14 mouse cellular contexts compared by ENCODE assay signal in the genomic region with DNA sequence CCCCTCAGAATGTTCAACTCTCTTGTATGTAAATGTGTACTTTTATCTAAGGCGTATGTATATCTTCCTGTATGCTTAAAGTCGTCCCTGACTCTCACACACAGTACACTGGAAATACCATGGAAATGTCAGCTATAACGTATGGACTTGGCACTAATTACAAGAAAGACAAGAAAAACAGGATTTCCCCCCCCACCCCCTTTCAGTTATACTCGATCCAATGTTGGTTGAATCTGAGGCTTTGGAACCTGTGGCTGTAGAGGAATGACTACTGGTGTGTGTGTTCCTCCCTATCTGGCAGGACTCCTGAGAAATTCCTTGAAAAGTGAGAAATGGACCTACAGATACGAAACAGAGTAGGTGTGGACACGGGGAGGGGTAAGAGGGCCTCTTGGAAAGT. TPM values are rescaled to one million over a fixed set of nuclear protein-coding genes. Genes with fewer than 3 reads are reported as not detected.
DNase-seq lines count a peak whose midpoint lies in the region; ATAC-seq lines count a peak whose summit lies in the region.
"Had no signal": no experiment of that assay in that cellular context is flagged by ENCODE, and none has a peak within 500 bp of the region (broad histone marks: within the 10 kb centered on the region; RNA-seq: fewer than 3 reads in every experiment).

No protein-coding gene starts in this region.

- H3K4me2 ChIP-seq in heart, embryonic 11.5 days: no peak overlapping the region
- H3K4me2 ChIP-seq in lung, embryonic 15.5 days: no peak overlapping the region
- no peak overlapping the region for H3K4me2 ChIP-seq in stomach, embryonic 14.5 days (replicated peaks; ENCODE audit: low read depth, low read length)
- H3K4me2 ChIP-seq in liver, embryonic 12.5 days: no peak overlapping the region
- H3K4me2 ChIP-seq: hindbrain, embryonic 13.5 days; liver, embryonic 15.5 days; midbrain, embryonic 11.5 days had no signal

- H3K36me3 ChIP-seq in heart, embryonic 11.5 days (ENCODE audit: control insufficient read depth, insufficient read depth, low read length): no peaks in the 10 kb centered on the region
- no peaks in the 10 kb centered on the region for H3K36me3 ChIP-seq in lung, embryonic 15.5 days
- no peaks in the 10 kb centered on the region for H3K36me3 ChIP-seq in stomach, embryonic 14.5 days (ENCODE audit: control insufficient read depth, insufficient read depth, low read length)
- H3K36me3 ChIP-seq in liver, embryonic 12.5 days: no peaks in the 10 kb centered on the region
- H3K36me3 ChIP-seq: hindbrain, embryonic 13.5 days; liver, embryonic 15.5 days had no signal

- H3K27ac ChIP-seq in heart, embryonic 11.5 days (ENCODE audit: low read depth, low read length): peak overlapping the region; percentile 82
- H3K27ac ChIP-seq in lung, embryonic 15.5 days: peak overlapping the region; percentile 87
- H3K27ac ChIP-seq in stomach, embryonic 14.5 days (ENCODE audit: low read length): peak overlapping the region; percentile 76; the same call in 1 of the 2 replicates
- no peak overlapping the region for H3K27ac ChIP-seq in liver, embryonic 12.5 days
- H3K27ac ChIP-seq: hindbrain, embryonic 13.5 days; liver, embryonic 15.5 days had no signal

- no peak overlapping the region for H3K4me3 ChIP-seq in heart, embryonic 11.5 days (ENCODE audit: low read depth, low read length)
- no peak overlapping the region for H3K4me3 ChIP-seq in lung, embryonic 15.5 days
- H3K4me3 ChIP-seq in stomach, embryonic 14.5 days (ENCODE audit: low read depth, low read length): no peak overlapping the region
- no peak overlapping the region for H3K4me3 ChIP-seq in liver, embryonic 12.5 days
- H3K4me3 ChIP-seq: hindbrain, embryonic 13.5 days; liver, embryonic 15.5 days had no signal

- intact Hi-C loops in heart, postnatal 14 days (cut with DNase I): no loop called here

- peaks cover 22% of the 10 kb centered on the region for H3K4me1 ChIP-seq in heart, embryonic 11.5 days (ENCODE audit: control insufficient read depth, insufficient read depth, low read length)
- H3K4me1 ChIP-seq in lung, embryonic 15.5 days: peaks cover 26% of the 10 kb centered on the region
- H3K4me1 ChIP-seq in stomach, embryonic 14.5 days (ENCODE audit: control insufficient read depth, insufficient read depth, low read length): peaks cover 27% of the 10 kb centered on the region
- H3K4me1 ChIP-seq in liver, embryonic 12.5 days: 0 out of 2 replicates have a peak, but pooled peaks cover 7% of the 10 kb centered on the region

- no peak overlapping the region for H3K9ac ChIP-seq in heart, embryonic 11.5 days (ENCODE audit: low read depth, low read length)
- H3K9ac ChIP-seq in lung, embryonic 15.5 days: no peak overlapping the region
- no peak overlapping the region for H3K9ac ChIP-seq in stomach, embryonic 14.5 days (replicated peaks; ENCODE audit: low read depth, low read length)
- H3K9ac ChIP-seq in liver, embryonic 12.5 days: no peak overlapping the region
- H3K9ac ChIP-seq: hindbrain, embryonic 13.5 days; liver, embryonic 15.5 days had no signal

- no peaks in the 10 kb centered on the region for H3K9me3 ChIP-seq in heart, embryonic 11.5 days (replicated peaks; ENCODE audit: control insufficient read depth, low read length)
- H3K9me3 ChIP-seq in lung, embryonic 15.5 days: no peaks in the 10 kb centered on the region
- H3K9me3 ChIP-seq in stomach, embryonic 14.5 days (ENCODE audit: control insufficient read depth, low read depth, low read length): no peaks in the 10 kb centered on the region
- no peaks in the 10 kb centered on the region for H3K9me3 ChIP-seq in liver, embryonic 12.5 days (replicated peaks)
- H3K9me3 ChIP-seq: hindbrain, embryonic 13.5 days; liver, embryonic 15.5 days had no signal

- ATAC-seq in heart, embryonic 11.5 days (replicated peaks; ENCODE audit: insufficient number of reproducible peaks, low FRiP score, low TSS enrichment): no peak
- ATAC-seq in lung, embryonic 15.5 days (ENCODE audit: borderline replicate concordance, extremely low read depth, low FRiP score, low TSS enrichment): no peak
- no peak for ATAC-seq in stomach, embryonic 14.5 days (ENCODE audit: insufficient number of reproducible peaks, insufficient read depth, low FRiP score, low read depth)
- ATAC-seq in liver, embryonic 12.5 days: no peak

- H3K27me3 ChIP-seq in heart, embryonic 11.5 days (ENCODE audit: control insufficient read depth, insufficient read depth, low read length): no peaks in the 10 kb centered on the region
- H3K27me3 ChIP-seq in lung, embryonic 15.5 days: no peaks in the 10 kb centered on the region
- H3K27me3 ChIP-seq in stomach, embryonic 14.5 days (ENCODE audit: control insufficient read depth, insufficient read depth, low read length): no peaks in the 10 kb centered on the region
- no peaks in the 10 kb centered on the region for H3K27me3 ChIP-seq in liver, embryonic 12.5 days (replicated peaks)
- H3K27me3 ChIP-seq: hindbrain, embryonic 13.5 days; liver, embryonic 15.5 days had no signal

- WGBS in heart, embryonic 11.5 days (ENCODE audit: insufficient replicate concordance): 73% methylated on average over 6 of the region's 6 CpGs
- 44% methylated on average over 6 of the region's 6 CpGs for WGBS in lung, embryonic 15.5 days
- WGBS in stomach, embryonic 14.5 days: 56% methylated on average over 6 of the region's 6 CpGs
- 72% methylated on average over 6 of the region's 6 CpGs for WGBS in liver, embryonic 12.5 days (ENCODE audit: insufficient replicate concordance)

- no peak for DNase-seq in heart, postnatal 14 days
- no peak for DNase-seq in lung, adult 18-20 months
- peak; percentile 53 for DNase-seq in fibroblast of lung, adult 2 months (ENCODE audit: low read depth)
- no peak for DNase-seq in layer of hippocampus, adult 9-11 months
- DNase-seq: cerebellum, adult 2 months; kidney, postnatal 36 days; thymus, postnatal 4 days had no signal

RNA-seq across cellular contexts. Expression of gene Traf3ip3, which starts 13.2 kb away (rescaled TPM):
- polyA plus RNA-seq in heart, embryonic 11.5 days (2014; fragmentation: Nextera tagmentation; extraction: Ambion mirVana): 2.0 and 2.1 TPM in 2 replicates
- total RNA-seq in heart, postnatal 14 days (2021): 1 to 10 TPM in 1 of 2 experiments, under 1 TPM in 1; 0.84 to 6.1 TPM
- polyA plus RNA-seq in lung, embryonic 15.5 days (2015; fragmentation: Nextera tagmentation; extraction: Ambion mirVana): 2.9 and 3.8 TPM in 2 replicates
- polyA plus RNA-seq in stomach, embryonic 14.5 days (2014; fragmentation: Nextera tagmentation; extraction: Ambion mirVana): 1.4 and 2.8 TPM in 2 replicates
- polyA plus RNA-seq in liver, embryonic 12.5 days (2016; fragmentation: Nextera tagmentation; extraction: Ambion mirVana): 7.0 and 8.6 TPM in 2 replicates

RNA-seq across cellular contexts. Expression of gene Lamb3, which starts 19.2 kb away (rescaled TPM):
- 0.64 and 1.2 TPM in 2 replicates for polyA plus RNA-seq in heart, embryonic 11.5 days (2014; fragmentation: Nextera tagmentation; extraction: Ambion mirVana)
- total RNA-seq in heart, postnatal 14 days (2021): 10 to 100 TPM in 1 of 2 experiments, 1 to 10 TPM in 1; 7.9 to 12.6 TPM
- polyA plus RNA-seq in lung, embryonic 15.5 days (2015; fragmentation: Nextera tagmentation; extraction: Ambion mirVana): 38.1 and 43.9 TPM in 2 replicates
- 9.7 and 13.7 TPM in 2 replicates for polyA plus RNA-seq in stomach, embryonic 14.5 days (2014; fragmentation: Nextera tagmentation; extraction: Ambion mirVana)
- 0.04 and 0.25 TPM in 2 replicates for polyA plus RNA-seq in liver, embryonic 12.5 days (2016; fragmentation: Nextera tagmentation; extraction: Ambion mirVana)
- polyA plus RNA-seq: midbrain, embryonic 11.5 days had no signal

RNA-seq across cellular contexts. Expression of gene A130010J15Rik, which starts 20.4 kb away (rescaled TPM):
- 11.9 and 14.2 TPM in 2 replicates for polyA plus RNA-seq in heart, embryonic 11.5 days (2014; fragmentation: Nextera tagmentation; extraction: Ambion mirVana)
- total RNA-seq in heart, postnatal 14 days (2021): 1 to 10 TPM; 2.9 to 4.7 TPM
- polyA plus RNA-seq in lung, embryonic 15.5 days (2015; fragmentation: Nextera tagmentation; extraction: Ambion mirVana): 13.6 and 14.1 TPM in 2 replicates
- polyA plus RNA-seq in stomach, embryonic 14.5 days (2014; fragmentation: Nextera tagmentation; extraction: Ambion mirVana): 16.6 and 18.5 TPM in 2 replicates
- polyA plus RNA-seq in liver, embryonic 12.5 days (2016; fragmentation: Nextera tagmentation; extraction: Ambion mirVana): 6.9 and 7.7 TPM in 2 replicates

RNA-seq across cellular contexts. Expression of gene Irf6, which starts 35.3 kb away (rescaled TPM):
- polyA plus RNA-seq in heart, embryonic 11.5 days (2014; fragmentation: Nextera tagmentation; extraction: Ambion mirVana): 3.2 and 3.6 TPM in 2 replicates
- 1 to 10 TPM; 3.7 to 4.1 TPM for total RNA-seq in heart, postnatal 14 days (2021)
- polyA plus RNA-seq in lung, embryonic 15.5 days (2015; fragmentation: Nextera tagmentation; extraction: Ambion mirVana): 14.9 and 15.4 TPM in 2 replicates
- 56.6 and 61.0 TPM in 2 replicates for polyA plus RNA-seq in stomach, embryonic 14.5 days (2014; fragmentation: Nextera tagmentation; extraction: Ambion mirVana)
- 2.6 and 2.8 TPM in 2 replicates for polyA plus RNA-seq in liver, embryonic 12.5 days (2016; fragmentation: Nextera tagmentation; extraction: Ambion mirVana)

RNA-seq across cellular contexts. Expression of gene Diexf, which starts 58.2 kb away (rescaled TPM):
- 5.6 and 6.9 TPM in 2 replicates for polyA plus RNA-seq in heart, embryonic 11.5 days (2014; fragmentation: Nextera tagmentation; extraction: Ambion mirVana)
- total RNA-seq in heart, postnatal 14 days (2021): 10 to 100 TPM in 1 of 2 experiments, 1 to 10 TPM in 1; 9.7 to 10.1 TPM
- 7.0 and 7.4 TPM in 2 replicates for polyA plus RNA-seq in lung, embryonic 15.5 days (2015; fragmentation: Nextera tagmentation; extraction: Ambion mirVana)
- polyA plus RNA-seq in stomach, embryonic 14.5 days (2014; fragmentation: Nextera tagmentation; extraction: Ambion mirVana): 10.6 and 10.9 TPM in 2 replicates
- polyA plus RNA-seq in liver, embryonic 12.5 days (2016; fragmentation: Nextera tagmentation; extraction: Ambion mirVana): 4.4 and 5.4 TPM in 2 replicates
